Mouse (Mus musculus) bone marrow, adult 2 months (tissue): ENCODE data around the gene Cavin1.

ENCODE experiments used
- CTCF ChIP-seq: fragments of 200-500 bp; IDR thresholded peaks from 2 replicates; pipeline ENCODE4 v1.5.1; 2011; ENCODE audit warnings: low read length, control low read depth; ENCODE audit not compliant: control insufficient read depth, insufficient read depth
- POLR2A ChIP-seq: fragments of 200-500 bp; IDR thresholded peaks from 2 replicates; pipeline ENCODE4 v1.6.1; 2011; ENCODE audit warnings: low read depth, mild to moderate bottlenecking, control low read depth, low read length, borderline replicate concordance; ENCODE audit not compliant: control insufficient read depth

GRCm38 (mm10) chr11:100991027-100991534 lies 20.4 kb upstream of the Cavin1 start:
- TF ChIP-seq CTCF (no peak), POLR2A (no peak)
